Mouse (Mus musculus): ENCODE measurements around the gene Ogdh. TPM values are rescaled to one million over a fixed set of nuclear protein-coding genes. Genes with fewer than 3 reads are reported as not detected.

Ogdh gene
- polyA plus RNA-seq, 1 experiment from 2014 or later = 99.5 TPM

- H3K27me3 ChIP-seq (replicated peaks; ENCODE audit: control insufficient read depth, insufficient read depth, low read length) = no peaks in the 10 kb centered on the region
- H3K27ac ChIP-seq (ENCODE audit: low read length) = no peak overlapping the region
- peak overlapping the region; percentile 100; the same call in 1 of the 2 replicates for H3K9ac ChIP-seq (replicated peaks; ENCODE audit: low read depth, low read length)
- ATAC-seq = no peak
- peaks cover 28% of the 10 kb centered on the region for H3K4me1 ChIP-seq (replicated peaks; ENCODE audit: control insufficient read depth, insufficient read depth, low read length)
- no peaks in the 10 kb centered on the region for H3K9me3 ChIP-seq (ENCODE audit: control insufficient read depth, low read length)
- H3K4me3 ChIP-seq (replicated peaks; ENCODE audit: low read length) = peak overlapping the region; percentile 87
- peaks cover 15% of the 10 kb centered on the region; the same call in 1 of the 2 replicates for H3K36me3 ChIP-seq (ENCODE audit: control insufficient read depth, insufficient read depth)
- 80% methylated on average over 8 of the region's 8 CpGs for WGBS
- peak overlapping the region; percentile 70 for H3K4me2 ChIP-seq (ENCODE audit: low read length)
These were observed 99.1 kb downstream of the Ogdh start for GRCm38 (mm10) chr11:6390376-6391053.

GRCm38 (mm10) chr11:6391516-6392276 lies 100.3 kb downstream of the Ogdh start:
- Histone ChIP-seq H3K27me3 (replicated peaks; ENCODE audit: control insufficient read depth, insufficient read depth, low read length) (no peaks in the 10 kb centered on the region), H3K4me3 (replicated peaks; ENCODE audit: low read length) (no peak overlapping the region), H3K9me3 (ENCODE audit: control insufficient read depth, low read length) (no peaks in the 10 kb centered on the region), H3K36me3 (ENCODE audit: control insufficient read depth, insufficient read depth) (peaks cover 22% of the 10 kb centered on the region), H3K4me1 (replicated peaks; ENCODE audit: control insufficient read depth, insufficient read depth, low read length) (peaks cover 28% of the 10 kb centered on the region), H3K4me2 (ENCODE audit: low read length) (no peak overlapping the region), H3K9ac (replicated peaks; ENCODE audit: low read depth, low read length) (no peak overlapping the region), H3K27ac (ENCODE audit: low read length) (no peak overlapping the region)
- 90% methylated on average over 8 of the region's 8 CpGs for WGBS
- ATAC-seq = no peak

- Histone ChIP-seq H3K4me1 (replicated peaks; ENCODE audit: control insufficient read depth, insufficient read depth, low read length) (peaks cover 28% of the 10 kb centered on the region), H3K27me3 (replicated peaks; ENCODE audit: control insufficient read depth, insufficient read depth, low read length) (no peaks in the 10 kb centered on the region), H3K9me3 (ENCODE audit: control insufficient read depth, low read length) (no peaks in the 10 kb centered on the region), H3K4me2 (ENCODE audit: low read length) (no peak overlapping the region), H3K9ac (replicated peaks; ENCODE audit: low read depth, low read length) (no peak overlapping the region), H3K36me3 (ENCODE audit: control insufficient read depth, insufficient read depth) (peaks cover 30% of the 10 kb centered on the region), H3K4me3 (replicated peaks; ENCODE audit: low read length) (no peak overlapping the region), H3K27ac (ENCODE audit: low read length) (no peak overlapping the region)
- ATAC-seq = no peak
- WGBS = 93% methylated on average over 6 of the region's 6 CpGs
These were observed 101.4 kb downstream of the Ogdh start for GRCm38 (mm10) chr11:6392857-6393256.

- Histone ChIP-seq H3K9ac (replicated peaks; ENCODE audit: low read depth, low read length) (no peak overlapping the region), H3K36me3 (ENCODE audit: control insufficient read depth, insufficient read depth) (peaks cover 34% of the 10 kb centered on the region), H3K4me1 (replicated peaks; ENCODE audit: control insufficient read depth, insufficient read depth, low read length) (peaks cover 28% of the 10 kb centered on the region), H3K4me3 (replicated peaks; ENCODE audit: low read length) (no peak overlapping the region), H3K27ac (ENCODE audit: low read length) (no peak overlapping the region), H3K9me3 (ENCODE audit: control insufficient read depth, low read length) (no peaks in the 10 kb centered on the region), H3K27me3 (replicated peaks; ENCODE audit: control insufficient read depth, insufficient read depth, low read length) (no peaks in the 10 kb centered on the region), H3K4me2 (ENCODE audit: low read length) (no peak overlapping the region)
- 70% methylated on average over 1 of the region's 1 CpGs for WGBS
- no peak for ATAC-seq
These were observed 102.4 kb downstream of the Ogdh start for GRCm38 (mm10) chr11:6393866-6394265.

GRCm38 (mm10) chr11:6395565-6395964 lies 104.1 kb downstream of the Ogdh start:
- H3K9me3 ChIP-seq (ENCODE audit: control insufficient read depth, low read length) = no peaks in the 10 kb centered on the region
- H3K27me3 ChIP-seq (replicated peaks; ENCODE audit: control insufficient read depth, insufficient read depth, low read length) = no peaks in the 10 kb centered on the region
- H3K4me2 ChIP-seq (ENCODE audit: low read length) = no peak overlapping the region
- peaks cover 21% of the 10 kb centered on the region for H3K4me1 ChIP-seq (replicated peaks; ENCODE audit: control insufficient read depth, insufficient read depth, low read length)
- H3K36me3 ChIP-seq (ENCODE audit: control insufficient read depth, insufficient read depth) = peaks cover 47% of the 10 kb centered on the region
- ATAC-seq = no peak
- 91% methylated on average over 5 of the region's 5 CpGs for WGBS
- H3K9ac ChIP-seq (replicated peaks; ENCODE audit: low read depth, low read length) = no peak overlapping the region
- H3K4me3 ChIP-seq (replicated peaks; ENCODE audit: low read length) = no peak overlapping the region
- no peak overlapping the region for H3K27ac ChIP-seq (ENCODE audit: low read length)

GRCm38 (mm10) chr11:6398141-6398540 lies 106.7 kb downstream of the Ogdh start:
- H3K36me3 ChIP-seq (ENCODE audit: control insufficient read depth, insufficient read depth) = peaks cover 61% of the 10 kb centered on the region
- no peak overlapping the region for H3K9ac ChIP-seq (replicated peaks; ENCODE audit: low read depth, low read length)
- H3K4me2 ChIP-seq (ENCODE audit: low read length) = no peak overlapping the region
- no peaks in the 10 kb centered on the region for H3K9me3 ChIP-seq (ENCODE audit: control insufficient read depth, low read length)
- ATAC-seq = no peak
- H3K4me3 ChIP-seq (replicated peaks; ENCODE audit: low read length) = no peak overlapping the region
- peaks cover 5% of the 10 kb centered on the region; the same call in 1 of the 2 replicates for H3K4me1 ChIP-seq (replicated peaks; ENCODE audit: control insufficient read depth, insufficient read depth, low read length)
- H3K27me3 ChIP-seq (replicated peaks; ENCODE audit: control insufficient read depth, insufficient read depth, low read length) = no peaks in the 10 kb centered on the region
- no peak overlapping the region for H3K27ac ChIP-seq (ENCODE audit: low read length)
- WGBS = 93% methylated on average over 10 of the region's 10 CpGs

- no peak overlapping the region for H3K27ac ChIP-seq (ENCODE audit: low read length)
- ATAC-seq = no peak
- H3K9me3 ChIP-seq (ENCODE audit: control insufficient read depth, low read length) = no peaks in the 10 kb centered on the region
- no peaks in the 10 kb centered on the region for H3K27me3 ChIP-seq (replicated peaks; ENCODE audit: control insufficient read depth, insufficient read depth, low read length)
- WGBS = 89% methylated on average over 19 of the region's 19 CpGs
- H3K4me2 ChIP-seq (ENCODE audit: low read length) = no peak overlapping the region
- H3K4me3 ChIP-seq (replicated peaks; ENCODE audit: low read length) = no peak overlapping the region
- no peak overlapping the region for H3K9ac ChIP-seq (replicated peaks; ENCODE audit: low read depth, low read length)
- no peaks in the 10 kb centered on the region for H3K4me1 ChIP-seq (replicated peaks; ENCODE audit: control insufficient read depth, insufficient read depth, low read length)
- H3K36me3 ChIP-seq (ENCODE audit: control insufficient read depth, insufficient read depth) = peaks cover 65% of the 10 kb centered on the region
These were observed 111.4 kb downstream of the Ogdh start for GRCm38 (mm10) chr11:6402515-6403510.

GRCm38 (mm10) chr11:6403830-6404405 lies 112.5 kb downstream of the Ogdh start:
- 91% methylated on average over 5 of the region's 5 CpGs for WGBS
- Histone ChIP-seq H3K9ac (replicated peaks; ENCODE audit: low read depth, low read length) (no peak overlapping the region), H3K4me2 (ENCODE audit: low read length) (no peak overlapping the region), H3K4me1 (replicated peaks; ENCODE audit: control insufficient read depth, insufficient read depth, low read length) (no peaks in the 10 kb centered on the region), H3K27ac (ENCODE audit: low read length) (no peak overlapping the region), H3K9me3 (ENCODE audit: control insufficient read depth, low read length) (no peaks in the 10 kb centered on the region), H3K27me3 (replicated peaks; ENCODE audit: control insufficient read depth, insufficient read depth, low read length) (no peaks in the 10 kb centered on the region), H3K4me3 (replicated peaks; ENCODE audit: low read length) (no peak overlapping the region), H3K36me3 (ENCODE audit: control insufficient read depth, insufficient read depth) (peaks cover 61% of the 10 kb centered on the region)
- no peak for ATAC-seq
